In the genomic region with DNA sequence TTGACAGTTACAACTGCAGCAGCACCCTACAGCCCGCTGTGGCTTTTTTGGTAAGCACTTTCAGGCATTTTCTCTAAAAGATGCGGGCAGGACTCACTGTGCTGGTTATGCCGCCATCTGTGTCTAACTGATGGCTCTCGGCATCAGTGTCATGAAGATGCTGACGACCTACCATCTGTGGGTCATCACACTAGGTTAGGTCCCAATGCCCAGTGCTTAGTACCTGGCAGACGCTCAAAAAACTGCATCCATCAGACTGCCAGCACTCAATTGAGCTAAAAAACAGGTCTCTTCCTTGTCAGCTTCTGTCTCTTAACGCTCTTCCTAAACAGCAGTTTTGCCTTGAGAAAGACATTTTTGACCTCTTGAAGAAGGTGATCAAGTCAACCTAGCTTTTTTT, we compare ENCODE assay signal across 13 mouse cellular contexts. TPM values are rescaled to one million over a fixed set of nuclear protein-coding genes. Genes with fewer than 3 reads are reported as not detected.
DNase-seq lines count a peak whose midpoint lies in the region; ATAC-seq and TF ChIP-seq lines count a peak whose summit lies in the region.
"Had no signal": no experiment of that assay in that cellular context is flagged by ENCODE, and none has a peak within 500 bp of the region (broad histone marks: within the 10 kb centered on the region; RNA-seq: fewer than 3 reads in every experiment).

No protein-coding gene starts in this region.

- no peaks in the 10 kb centered on the region for H3K27me3 ChIP-seq in kidney, postnatal 0 days (ENCODE audit: insufficient read depth, low read length)
- H3K27me3 ChIP-seq in kidney, embryonic 14.5 days (ENCODE audit: control insufficient read depth, insufficient read depth, low read length) = no peaks in the 10 kb centered on the region
- no peaks in the 10 kb centered on the region for H3K27me3 ChIP-seq in cerebellum, adult 2 months (ENCODE audit: control insufficient read depth, insufficient read depth, low read length)
- H3K27me3 ChIP-seq in liver, embryonic 12.5 days (replicated peaks) = 0 out of 2 replicates have a peak, but pooled peaks cover 2% of the 10 kb centered on the region
- H3K27me3 ChIP-seq in kidney, embryonic 15.5 days = no peaks in the 10 kb centered on the region
- H3K27me3 ChIP-seq: midbrain, embryonic 12.5 days had no signal

- no peak overlapping the region for H3K9ac ChIP-seq in kidney, postnatal 0 days (ENCODE audit: low read depth, low read length)
- H3K9ac ChIP-seq in kidney, embryonic 14.5 days (ENCODE audit: low read depth, low read length) = no peak overlapping the region
- peak overlapping the region; percentile 96; the same call in 1 of the 2 replicates for H3K9ac ChIP-seq in liver, embryonic 12.5 days
- no peak overlapping the region for H3K9ac ChIP-seq in kidney, embryonic 15.5 days
- H3K9ac ChIP-seq: midbrain, embryonic 12.5 days had no signal

- TF ChIP-seq CTCF in kidney, postnatal 0 days (IDR thresholded peaks at IDR 0.05; ENCODE audit: low read depth) = no peak
- TF ChIP-seq CTCF in cerebellum, adult 2 months (IDR thresholded peaks at IDR 0.05; ENCODE audit: borderline replicate concordance, insufficient read depth, low read depth, low read length) = no peak

- DNase-seq in cerebellum, adult 11-12 months = peak; percentile 66
- no peak for DNase-seq in cerebellum, postnatal 4 days (ENCODE audit: low spot score in 2 of 2)
- no peak for DNase-seq in kidney, postnatal 0 days (ENCODE audit: low spot score)
- peak; percentile 53 to 68 for DNase-seq in cerebellum, adult 2 months
- no peak for DNase-seq in layer of hippocampus, postnatal 10 days (ENCODE audit: low spot score in 2 of 2)
- DNase-seq: kidney, adult 11 months; right cerebral cortex, postnatal 25 days had no signal

- H3K9me3 ChIP-seq in kidney, postnatal 0 days (replicated peaks; ENCODE audit: low read length) = no peaks in the 10 kb centered on the region
- H3K9me3 ChIP-seq in kidney, embryonic 14.5 days (ENCODE audit: control insufficient read depth, low read length) = no peaks in the 10 kb centered on the region
- no peaks in the 10 kb centered on the region for H3K9me3 ChIP-seq in liver, embryonic 12.5 days (replicated peaks)
- no peaks in the 10 kb centered on the region for H3K9me3 ChIP-seq in kidney, embryonic 15.5 days (replicated peaks)
- H3K9me3 ChIP-seq: G1E; midbrain, embryonic 12.5 days had no signal

- H3K27ac ChIP-seq in kidney, postnatal 0 days = no peak overlapping the region
- no peak overlapping the region for H3K27ac ChIP-seq in kidney, embryonic 14.5 days (ENCODE audit: low read depth, low read length)
- peak overlapping the region; percentile 27; the same call in 1 of the 2 replicates for H3K27ac ChIP-seq in cerebellum, adult 2 months (ENCODE audit: insufficient read depth, low read length)
- H3K27ac ChIP-seq in liver, embryonic 12.5 days = peak overlapping the region; percentile 56
- no peak overlapping the region for H3K27ac ChIP-seq in kidney, embryonic 15.5 days
- H3K27ac ChIP-seq: midbrain, embryonic 12.5 days had no signal

- H3K36me3 ChIP-seq in kidney, postnatal 0 days (ENCODE audit: insufficient read depth, low read length) = no peaks in the 10 kb centered on the region
- H3K36me3 ChIP-seq in kidney, embryonic 14.5 days (ENCODE audit: control insufficient read depth, insufficient read depth, low read length) = no peaks in the 10 kb centered on the region
- peaks cover 5% of the 10 kb centered on the region for H3K36me3 ChIP-seq in liver, embryonic 12.5 days
- H3K36me3 ChIP-seq in kidney, embryonic 15.5 days = no peaks in the 10 kb centered on the region
- H3K36me3 ChIP-seq: midbrain, embryonic 12.5 days had no signal

- H3K4me3 ChIP-seq in kidney, postnatal 0 days (replicated peaks; ENCODE audit: low read depth, low read length) = no peak overlapping the region
- H3K4me3 ChIP-seq in kidney, embryonic 14.5 days (ENCODE audit: low read length) = no peak overlapping the region
- peak overlapping the region; percentile 9 for H3K4me3 ChIP-seq in cerebellum, adult 2 months (replicated peaks; ENCODE audit: insufficient read depth, low read depth, low read length)
- peak overlapping the region; percentile 97 for H3K4me3 ChIP-seq in liver, embryonic 12.5 days
- H3K4me3 ChIP-seq in kidney, embryonic 15.5 days (replicated peaks) = no peak overlapping the region
- H3K4me3 ChIP-seq: midbrain, embryonic 12.5 days had no signal

- WGBS in kidney, postnatal 0 days = 86% methylated on average over 7 of the region's 7 CpGs
- 82% methylated on average over 7 of the region's 7 CpGs for WGBS in kidney, embryonic 14.5 days
- 15% methylated on average over 7 of the region's 7 CpGs for WGBS in cerebellum, adult 2 months
- 74% methylated on average over 7 of the region's 7 CpGs for WGBS in liver, embryonic 12.5 days (ENCODE audit: insufficient replicate concordance)
- 81% methylated on average over 7 of the region's 7 CpGs for WGBS in kidney, embryonic 15.5 days

- H3K4me1 ChIP-seq in kidney, postnatal 0 days (replicated peaks; ENCODE audit: insufficient read depth, low read length) = peaks cover 11% of the 10 kb centered on the region; the same call in 1 of the 2 replicates
- H3K4me1 ChIP-seq in kidney, embryonic 14.5 days (ENCODE audit: control insufficient read depth, insufficient read depth, low read length) = peaks cover 13% of the 10 kb centered on the region; the same call in 1 of the 2 replicates
- peaks cover 12% of the 10 kb centered on the region for H3K4me1 ChIP-seq in cerebellum, adult 2 months (ENCODE audit: control insufficient read depth, insufficient read depth, low read length)
- H3K4me1 ChIP-seq in liver, embryonic 12.5 days = peaks cover 58% of the 10 kb centered on the region
- H3K4me1 ChIP-seq in kidney, embryonic 15.5 days = peaks cover 28% of the 10 kb centered on the region

- H3K4me2 ChIP-seq in kidney, postnatal 0 days (ENCODE audit: low read length) = 0 out of 2 replicates have a peak overlapping the region, but pooled peaks have one; percentile 90
- no peak overlapping the region for H3K4me2 ChIP-seq in kidney, embryonic 14.5 days (replicated peaks; ENCODE audit: low read depth, low read length)
- H3K4me2 ChIP-seq in liver, embryonic 12.5 days = peak overlapping the region; percentile 75
- H3K4me2 ChIP-seq in kidney, embryonic 15.5 days = no peak overlapping the region; the same call in 1 of the 2 replicates

- no peak for ATAC-seq in kidney, postnatal 0 days (replicated peaks; ENCODE audit: low FRiP score, low read depth)
- ATAC-seq in kidney, embryonic 14.5 days (ENCODE audit: low FRiP score, low TSS enrichment) = no peak
- no peak for ATAC-seq in liver, embryonic 12.5 days
- no peak for ATAC-seq in kidney, embryonic 15.5 days (replicated peaks; ENCODE audit: low FRiP score)
- ATAC-seq: activated CD4-positive, CD25-positive, alpha-beta regulatory T cell, adult 4 months had no signal

- no peak for TF ChIP-seq POLR2A in cerebellum, adult 2 months (IDR thresholded peaks at IDR 0.05; ENCODE audit: borderline replicate concordance, insufficient read depth, low read length)

RNA-seq across cellular contexts. Expression of a gene that starts 2.5 kb away (rescaled TPM):
- polyA plus RNA-seq in kidney, postnatal 0 days (2015; fragmentation: Nextera tagmentation; extraction: Ambion mirVana) = 108 and 118 TPM in 2 replicates
- 93.5 and 191 TPM in 2 replicates for polyA plus RNA-seq in kidney, embryonic 14.5 days (2014; fragmentation: Nextera tagmentation; extraction: Ambion mirVana)
- polyA plus RNA-seq in cerebellum, adult 2 months (2012; rRNA removed) = 58.3 and 63.6 TPM in 2 replicates
- 131 and 133 TPM in 2 replicates for polyA plus RNA-seq in liver, embryonic 12.5 days (2016; fragmentation: Nextera tagmentation; extraction: Ambion mirVana)
- total RNA-seq in layer of hippocampus, postnatal 10 days (2021) = 10 to 100 TPM; 45.3 to 49.3 TPM
- 155 and 161 TPM in 2 replicates for polyA plus RNA-seq in kidney, embryonic 15.5 days (2015; fragmentation: Nextera tagmentation; extraction: Ambion mirVana)

RNA-seq across cellular contexts. Expression of a gene that starts 29.0 kb away (rescaled TPM):
- 13.1 and 13.7 TPM in 2 replicates for polyA plus RNA-seq in kidney, postnatal 0 days (2015; fragmentation: Nextera tagmentation; extraction: Ambion mirVana)
- 10.8 and 18.4 TPM in 2 replicates for polyA plus RNA-seq in kidney, embryonic 14.5 days (2014; fragmentation: Nextera tagmentation; extraction: Ambion mirVana)
- polyA plus RNA-seq in cerebellum, adult 2 months (2012; rRNA removed) = 44.6 and 46.1 TPM in 2 replicates
- polyA plus RNA-seq in liver, embryonic 12.5 days (2016; fragmentation: Nextera tagmentation; extraction: Ambion mirVana) = 8.2 TPM in 2 replicates
- 10 to 100 TPM; 32.6 to 32.7 TPM for total RNA-seq in layer of hippocampus, postnatal 10 days (2021)
- 15.5 and 15.6 TPM in 2 replicates for polyA plus RNA-seq in kidney, embryonic 15.5 days (2015; fragmentation: Nextera tagmentation; extraction: Ambion mirVana)

Comparison
In these comparisons a context has a peak if more than half of its experiments do, and no peak if none do; other contexts are left out.
1. DNase-seq: peak in cerebellum, adult 11-12 months (single experiment) and cerebellum, adult 2 months (2 of 2); none in cerebellum, postnatal 4 days (0 of 2), kidney, postnatal 0 days (single experiment) and layer of hippocampus, postnatal 10 days (0 of 2).
2. H3K4me2 ChIP-seq: peak in kidney, postnatal 0 days (single experiment) and liver, embryonic 12.5 days (single experiment); none in kidney, embryonic 14.5 days (single experiment) and kidney, embryonic 15.5 days (single experiment).
3. H3K27ac ChIP-seq: peak in cerebellum, adult 2 months (single experiment) and liver, embryonic 12.5 days (single experiment); none in kidney, postnatal 0 days (single experiment), kidney, embryonic 14.5 days (single experiment) and kidney, embryonic 15.5 days (single experiment).
4. H3K4me3 ChIP-seq: peak in cerebellum, adult 2 months (single experiment) and liver, embryonic 12.5 days (single experiment); none in kidney, postnatal 0 days (single experiment), kidney, embryonic 14.5 days (single experiment) and kidney, embryonic 15.5 days (single experiment).